Mouse (Mus musculus) myocyte (in vitro differentiated cells): ENCODE data around the gene Mynn. TPM values are rescaled to one million over a fixed set of nuclear protein-coding genes. Genes with fewer than 3 reads are reported as not detected.

Experiments used
- H3K27me3 ChIP-seq: one replicate; pipeline ENCODE4 v1.6.1; 2011; ENCODE audit not compliant: control insufficient read depth, insufficient read depth, insufficient read length
- H3K36me3 ChIP-seq: one replicate; pipeline ENCODE4 v1.6.1; 2011; ENCODE audit not compliant: control insufficient read depth, insufficient read depth
- H3K4me2 ChIP-seq: one replicate; pipeline ENCODE4 v1.6.1; 2011; ENCODE audit warnings: low read depth, control low read depth
- H3K4me3 ChIP-seq: one replicate; pipeline ENCODE4 v1.5.1; 2011; ENCODE audit warnings: mild to moderate bottlenecking, control low read depth, moderate library complexity
- H3K79me2 ChIP-seq: one replicate; pipeline ENCODE4 v1.6.1; 2011; ENCODE audit not compliant: control insufficient read depth, insufficient read depth
- H3ac ChIP-seq: one replicate; pipeline ENCODE4 v1.6.1; 2011; ENCODE audit not compliant: control insufficient read depth, insufficient read length
- E2F4 ChIP-seq: IDR thresholded peaks from one replicate; pipeline ENCODE4 v1.6.1; 2011; ENCODE audit warnings: mild to moderate bottlenecking, control low read depth, moderate library complexity; ENCODE audit not compliant: insufficient read depth
- MAX ChIP-seq: IDR thresholded peaks from one replicate; pipeline ENCODE4 v1.6.1; 2011; ENCODE audit warnings: low read depth, mild to moderate bottlenecking, control low read depth
- MYOD1 ChIP-seq, 3 experiments: IDR thresholded peaks; one replicate each; pipeline ENCODE4 v1.6.1; 2011; ENCODE audit warnings: control low read depth in 2 of 3, low read depth in 2 of 3, mild to moderate bottlenecking in 2 of 3, moderate library complexity in 1 of 3; ENCODE audit not compliant: insufficient read length in 2 of 3, control insufficient read depth in 1 of 3
- MYOG ChIP-seq, 3 experiments: IDR thresholded peaks; one replicate each; pipeline ENCODE4 v1.6.1; 2011; ENCODE audit warnings: control low read depth in 2 of 3, low read depth in 2 of 3, mild to moderate bottlenecking in 2 of 3; ENCODE audit not compliant: insufficient read length in 2 of 3, control insufficient read depth in 1 of 3, insufficient read depth in 1 of 3
- POLR2A ChIP-seq: IDR thresholded peaks from one replicate; pipeline ENCODE4 v1.6.1; 2011; ENCODE audit warnings: low read depth, mild to moderate bottlenecking, control low read depth, moderate library complexity; ENCODE audit not compliant: insufficient read length
- POLR2AphosphoS2 ChIP-seq: IDR thresholded peaks from one replicate; pipeline ENCODE4 v1.6.1; 2011; ENCODE audit warnings: low read depth, control low read depth; ENCODE audit not compliant: insufficient read length
- REST ChIP-seq: IDR thresholded peaks from one replicate; pipeline ENCODE4 v1.6.1; 2011; ENCODE audit warnings: mild to moderate bottlenecking, control low read depth, moderate library complexity; ENCODE audit not compliant: insufficient read depth, insufficient read length
- SRF ChIP-seq: IDR thresholded peaks from one replicate; pipeline ENCODE4 v1.6.1; 2011; ENCODE audit warnings: low read depth; ENCODE audit not compliant: control insufficient read depth, insufficient read length
- TCF12 ChIP-seq: IDR thresholded peaks from one replicate; pipeline ENCODE4 v1.6.1; 2011; ENCODE audit warnings: mild to moderate bottlenecking, control low read depth; ENCODE audit not compliant: poor library complexity, insufficient read depth, severe bottlenecking
- TCF3 ChIP-seq: IDR thresholded peaks from one replicate; pipeline ENCODE4 v1.6.1; 2011; ENCODE audit warnings: low read depth, control low read depth; ENCODE audit not compliant: insufficient read length
- USF1 ChIP-seq: IDR thresholded peaks from one replicate; pipeline ENCODE4 v1.6.1; 2011; ENCODE audit warnings: low read depth, mild to moderate bottlenecking, control low read depth, moderate library complexity
- polyA plus RNA-seq: library from polyadenylated mRNA; unstranded; fragments of >200 nt; fragmentation: generic; extraction: Trizol; gene quantifications from one replicate; pipeline ENCODE4 v1.2.1, GENCODE M21; 2012; ENCODE audit warnings: missing spikeins

Mynn gene
- polyA plus RNA-seq, 1 experiment = 4.7 TPM

GRCm38 (mm10) chr3:30655937-30656336 is 54.1 kb downstream of the Mynn start:
- H3K36me3 ChIP-seq = no peaks in the 10 kb centered on the region
- no peak overlapping the region for H3K4me3 ChIP-seq
- no peak for TF ChIP-seq TCF3
- TF ChIP-seq MYOD1 (IDR thresholded peaks at IDR 0.05; ENCODE audit: control insufficient read depth in 1 of 3, insufficient read length in 2 of 3, low read depth in 2 of 3) = no peak
- TF ChIP-seq USF1 = no peak
- TF ChIP-seq E2F4 = no peak
- TF ChIP-seq POLR2AphosphoS2 = no peak
- no peak for TF ChIP-seq MYOG (IDR thresholded peaks at IDR 0.05; ENCODE audit: control insufficient read depth in 1 of 3, insufficient read depth in 1 of 3, insufficient read length in 2 of 3, low read depth in 2 of 3)
- TF ChIP-seq TCF12 = no peak
- TF ChIP-seq POLR2A = no peak
- no peak for TF ChIP-seq REST
- no peak for TF ChIP-seq SRF
- TF ChIP-seq MAX = no peak
- no peak overlapping the region for H3ac ChIP-seq
- H3K27me3 ChIP-seq = peaks cover 1% of the 10 kb centered on the region
- H3K79me2 ChIP-seq = no peaks in the 10 kb centered on the region
- no peak overlapping the region for H3K4me2 ChIP-seq

DNA sequence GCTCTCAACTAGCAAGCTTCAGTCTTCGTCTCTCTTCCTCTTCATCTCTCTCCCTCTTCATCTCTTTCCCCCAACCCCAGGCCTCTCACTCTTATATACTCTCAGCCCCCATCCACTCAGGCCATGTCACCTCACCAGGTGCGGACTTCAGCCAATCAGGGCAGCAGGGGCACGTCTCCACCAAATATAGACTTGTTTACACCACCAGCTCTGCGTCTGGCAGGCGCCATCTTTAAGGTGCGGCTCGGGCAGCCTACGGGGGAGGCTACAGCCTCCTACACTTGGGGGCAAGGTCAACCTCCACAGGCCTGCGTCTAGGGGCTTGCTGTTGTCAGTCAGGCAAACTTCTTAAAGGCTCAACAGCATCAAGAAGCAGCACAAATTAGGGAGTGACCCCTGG is 56.6 kb downstream of the Mynn start:
- TF ChIP-seq TCF12 (no peak), POLR2A (no peak), TCF3 (no peak), POLR2AphosphoS2 (no peak), MYOD1 (IDR thresholded peaks at IDR 0.05; ENCODE audit: control insufficient read depth in 1 of 3, insufficient read length in 2 of 3, low read depth in 2 of 3) (no peak), REST (no peak), MAX (no peak), SRF (no peak), MYOG (IDR thresholded peaks at IDR 0.05; ENCODE audit: control insufficient read depth in 1 of 3, insufficient read depth in 1 of 3, insufficient read length in 2 of 3, low read depth in 2 of 3) (no peak), USF1 (no peak)
- Histone ChIP-seq H3K27me3 (no peaks in the 10 kb centered on the region), H3K4me2 (no peak overlapping the region), H3K4me3 (no peak overlapping the region), H3K36me3 (no peaks in the 10 kb centered on the region), H3ac (no peak overlapping the region), H3K79me2 (no peaks in the 10 kb centered on the region)

Other genes starting within 250 kb of the Mynn start
- gene Mecom, start 54.1 kb upstream of the Mynn start, polyA plus RNA-seq = 1.8 TPM
- gene Actrt3, start 2.1 kb upstream of the Mynn start, polyA plus RNA-seq = not detected
- gene Lrriq4, start 42.4 kb downstream of the Mynn start, polyA plus RNA-seq = not detected
- not detected for gene Lrrc34, start 45.8 kb downstream of the Mynn start, polyA plus RNA-seq
- not detected for gene Lrrc31, start 97.8 kb downstream of the Mynn start, polyA plus RNA-seq
- not detected for gene Samd7, start 144.2 kb downstream of the Mynn start, polyA plus RNA-seq
- gene Sec62, start 190.8 kb downstream of the Mynn start, polyA plus RNA-seq = 19.5 TPM